In genomic region chr7:34925208-34925607, GRCm38 (mm10) we compare ENCODE assay signal across 8 mouse cellular contexts. TPM values are rescaled to one million over a fixed set of nuclear protein-coding genes. Genes with fewer than 3 reads are reported as not detected.
DNase-seq lines count a peak whose midpoint lies in the region; TF ChIP-seq lines count a peak whose summit lies in the region.

No protein-coding gene starts in this region.

- no peak for TF ChIP-seq POLR2A in brain, embryonic 14.5 days (IDR thresholded peaks at IDR 0.05; ENCODE audit: borderline replicate concordance, extremely low read depth, insufficient read depth, insufficient read length, poor library complexity, severe bottlenecking)

- peak; percentile 68 for DNase-seq in gastrocnemius, adult 2 months
- no peak for DNase-seq in gastrocnemius, postnatal 25 days
- peak; percentile 36 to 81 for DNase-seq in left cerebral cortex, postnatal 10 days (ENCODE audit: extremely low spot score in 1 of 2, low spot score in 2 of 2)
- DNase-seq in left cerebral cortex, postnatal 25 days (ENCODE audit: low spot score in 2 of 2): no peak
- peak; percentile 62 for DNase-seq in Muller cell, postnatal 12 days (ENCODE audit: inconsistent ontology term)
- DNase-seq in brain, embryonic 14.5 days (ENCODE audit: low read depth): peak; percentile 58
- DNase-seq in ovary, adult 18-20 months (ENCODE audit: low spot score): no peak
- DNase-seq in thymus, postnatal 10 days (ENCODE audit: low spot score in 2 of 2): no peak

- H3K27ac ChIP-seq in gastrocnemius, adult 2 months: no peak overlapping the region

- no peak overlapping the region for H3K4me3 ChIP-seq in gastrocnemius, adult 2 months

- no peak for TF ChIP-seq CTCF in gastrocnemius, adult 2 months (IDR thresholded peaks at IDR 0.05)
- no peak for TF ChIP-seq CTCF in brain, embryonic 14.5 days (IDR thresholded peaks at IDR 0.05; ENCODE audit: borderline replicate concordance, extremely low read depth, insufficient read depth, insufficient read length)

- intact Hi-C loops in gastrocnemius, adult 2 months (cut with DNase I): no loop called here
- intact Hi-C loops in left cerebral cortex, postnatal 10 days (cut with DNase I): no loop called here
- intact Hi-C loops in left cerebral cortex, postnatal 25 days (cut with DNase I): no loop called here

RNA-seq across cellular contexts. Expression of gene Pepd, which starts 13.0 kb away (rescaled TPM):
- 10 to 100 TPM; 24.1 to 24.3 TPM for total RNA-seq in gastrocnemius, adult 2 months (2021)
- 10 to 100 TPM; 26.0 to 27.1 TPM for total RNA-seq in gastrocnemius, postnatal 25 days (2021)
- total RNA-seq in left cerebral cortex, postnatal 10 days (2021): 10 to 100 TPM; 31.8 to 32.4 TPM
- 10 to 100 TPM; 29.5 to 32.6 TPM for total RNA-seq in left cerebral cortex, postnatal 25 days (2021)
- 41.6 and 46.9 TPM in 2 replicates for polyA plus RNA-seq in brain, embryonic 14.5 days (2012; rRNA removed)

Comparison
In these comparisons a context has a peak if more than half of its experiments do, and no peak if none do; other contexts are left out.
1. DNase-seq: peak in gastrocnemius, adult 2 months (single experiment), left cerebral cortex, postnatal 10 days (2 of 2), Muller cell, postnatal 12 days (single experiment) and brain, embryonic 14.5 days (single experiment); none in gastrocnemius, postnatal 25 days (single experiment), left cerebral cortex, postnatal 25 days (0 of 2), ovary, adult 18-20 months (single experiment) and thymus, postnatal 10 days (0 of 2).